Mouse (Mus musculus) E14TG2a.4 (cell line): ENCODE measurements at regions not wholly inside any gene's neighbourhood (a gene's known extent, or its start where the extent isn't known, plus 50 kb on each side); places are given as distances from the start of the nearest gene placed in this dataset.

ENCODE experiments used
- CTCF ChIP-seq: conservative IDR thresholded peaks from 2 replicates; pipeline ENCODE4 v1.5.1; 2014; ENCODE audit warnings: low read length
- POU5F1 ChIP-seq: IDR thresholded peaks from 2 replicates; pipeline ENCODE4 v1.6.1; 2014; ENCODE audit warnings: low read length, borderline replicate concordance

DNA sequence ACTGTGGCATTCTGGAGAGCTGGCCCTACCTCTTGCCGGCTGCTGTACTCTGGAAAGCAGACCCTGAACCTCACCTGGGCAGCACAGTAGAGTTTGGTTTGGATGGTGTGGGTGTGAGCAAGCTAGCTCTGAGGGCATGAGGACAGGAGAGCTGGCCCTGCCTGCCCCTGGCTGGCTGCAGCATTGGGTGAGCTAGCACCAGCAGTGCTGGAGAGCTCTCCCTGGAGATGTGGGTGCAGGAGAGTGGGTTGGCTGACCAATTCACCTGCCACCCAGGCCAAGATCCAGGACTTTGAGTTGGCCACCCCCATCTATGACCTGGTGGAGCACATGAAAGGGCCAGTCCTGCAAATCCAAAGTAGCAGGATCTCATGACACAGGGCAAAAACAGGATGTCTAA, 124.3 kb upstream of the Tcf21 start:
- TF ChIP-seq CTCF (no peak), POU5F1 (no peak)
